Mouse (Mus musculus) MEL (cell line): ENCODE results near the gene Gm49369.

Source experiments
- BHLHE40 ChIP-seq: IDR thresholded peaks from 2 replicates; pipeline ENCODE4 v1.6.1; 2012; ENCODE audit warnings: low read depth, mild to moderate bottlenecking, inconsistent platforms, low read length, improper control_type of control experiment, borderline replicate concordance
- CTCF ChIP-seq, 3 experiments: IDR thresholded peaks in 2 of 3; conservative IDR thresholded peaks in 1 of 3; 2 replicates each; pipeline ENCODE4 v1.5.1; 2011 to 2012; ENCODE audit warnings: low read length in 3 of 3, low read depth in 2 of 3, mild to moderate bottlenecking in 2 of 3, improper control_type of control experiment in 1 of 3, inconsistent platforms in 1 of 3, mixed read lengths in 1 of 3, moderate library complexity in 1 of 3; ENCODE audit not compliant: control insufficient read depth in 1 of 3, insufficient read depth in 1 of 3, poor library complexity in 1 of 3, severe bottlenecking in 1 of 3
- E2F4 ChIP-seq: IDR thresholded peaks from 2 replicates; pipeline ENCODE4 v1.6.1; 2011; ENCODE audit warnings: low read depth, low read length, improper control_type of control experiment, borderline replicate concordance
- ELF1 ChIP-seq: IDR thresholded peaks from 2 replicates; pipeline ENCODE4 v1.6.1; 2014; ENCODE audit warnings: low read depth, mild to moderate bottlenecking, inconsistent platforms, low read length, improper control_type of control experiment, moderate library complexity
- MYB ChIP-seq: IDR thresholded peaks from 2 replicates; pipeline ENCODE4 v1.6.1; 2011; ENCODE audit warnings: mild to moderate bottlenecking, low read depth, low read length, improper control_type of control experiment
- POLR2A ChIP-seq, 2 experiments: IDR thresholded peaks; 2 replicates each; pipeline ENCODE4 v1.6.1; 2011 to 2012; ENCODE audit warnings: low read length in 2 of 2, mild to moderate bottlenecking in 2 of 2, control low read depth in 1 of 2, improper control_type of control experiment in 1 of 2, low read depth in 1 of 2, moderate library complexity in 1 of 2; ENCODE audit not compliant: control insufficient read depth in 1 of 2, insufficient read depth in 1 of 2, poor library complexity in 1 of 2
- SIN3A ChIP-seq: IDR thresholded peaks from 2 replicates; pipeline ENCODE4 v1.6.1; 2012; ENCODE audit warnings: low read length, improper control_type of control experiment, inconsistent platforms
- TAL1 ChIP-seq: IDR thresholded peaks from 2 replicates; pipeline ENCODE4 v1.6.1; 2012; ENCODE audit warnings: mild to moderate bottlenecking, inconsistent platforms, low read length, moderate library complexity, mixed read lengths

DNA sequence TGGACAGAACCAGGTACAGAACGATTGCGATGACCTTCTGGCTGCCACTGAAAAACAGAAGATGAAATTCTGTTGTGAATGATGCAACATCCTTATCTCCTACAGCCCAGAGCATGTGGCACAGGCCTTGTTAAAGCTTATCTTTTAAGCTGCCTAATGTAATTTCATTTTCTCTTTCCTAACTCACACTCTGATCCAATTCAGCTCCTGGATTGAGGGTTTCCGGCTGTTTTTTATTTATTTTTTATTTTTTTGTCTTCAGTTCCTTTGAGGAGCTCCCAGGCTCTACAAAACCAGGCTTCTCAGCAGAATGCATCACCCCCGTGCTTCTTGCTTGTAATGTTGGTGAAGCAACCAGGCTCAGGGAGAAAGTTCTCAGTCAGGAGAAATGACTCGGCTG is 37.4 kb upstream of the Gm49369 start:
- TF ChIP-seq TAL1: peak; percentile 90
- no peak for TF ChIP-seq CTCF (IDR thresholded peaks at IDR 0.05 in 2 of 3, conservative IDR thresholded peaks at IDR 0.05 in 1 of 3; ENCODE audit: control insufficient read depth in 1 of 3, insufficient read depth in 1 of 3, low read depth in 2 of 3, low read length in 3 of 3, poor library complexity in 1 of 3, severe bottlenecking in 1 of 3)
- no peak for TF ChIP-seq POLR2A (IDR thresholded peaks at IDR 0.05; ENCODE audit: control insufficient read depth in 1 of 2, insufficient read depth in 1 of 2, low read depth in 1 of 2, low read length in 2 of 2, poor library complexity in 1 of 2)
- TF ChIP-seq MYB: peak; percentile 64; the same call in 1 of the 2 replicates
- TF ChIP-seq E2F4: no peak
- TF ChIP-seq BHLHE40: peak; percentile 88
- peak; percentile 93 for TF ChIP-seq SIN3A
- TF ChIP-seq ELF1: no peak
